Mouse (Mus musculus) neutrophil, adult 5-6 weeks (primary cell): ENCODE measurements at regions not wholly inside any gene's neighbourhood (a gene's known extent, or its start where the extent isn't known, plus 50 kb on each side); places are given as distances from the start of the nearest gene placed in this dataset.

Experiments used
- ATAC-seq: fragments of 151-379, 151-347 bp; 2 replicates; pipeline ENCODE4 v1.8.0; 2017; ENCODE audit warnings: mild to moderate bottlenecking, moderate TSS enrichment; ENCODE audit not compliant: insufficient number of reproducible peaks, poor library complexity, low FRiP score, severe bottlenecking; ENCODE audit errors: extremely low read depth

GRCm38 (mm10) chr4:125358356-125358755 is 132.1 kb upstream of the Grik3 start:
- no peak for ATAC-seq

DNA sequence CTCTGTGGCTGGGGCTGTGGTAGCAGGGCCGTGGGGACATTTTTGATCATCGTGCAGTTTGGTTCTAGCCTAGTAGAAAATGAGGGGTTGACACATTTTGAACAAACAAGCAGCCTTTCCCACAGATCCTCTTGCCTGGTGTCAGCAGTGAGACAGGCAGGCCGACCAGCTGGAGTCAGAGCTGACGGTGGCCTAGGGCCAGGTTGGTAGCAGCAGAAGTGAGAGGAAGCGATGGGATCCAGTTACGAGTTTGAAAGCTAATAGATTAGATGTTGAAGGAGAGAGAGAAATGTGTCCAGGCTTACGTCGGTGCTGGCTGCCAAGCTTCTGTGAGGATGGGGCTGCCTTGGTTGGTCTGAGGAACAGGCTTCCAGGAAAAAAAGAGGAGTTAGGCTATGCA is 134.1 kb upstream of the Grik3 start:
- ATAC-seq, result no peak

DNA sequence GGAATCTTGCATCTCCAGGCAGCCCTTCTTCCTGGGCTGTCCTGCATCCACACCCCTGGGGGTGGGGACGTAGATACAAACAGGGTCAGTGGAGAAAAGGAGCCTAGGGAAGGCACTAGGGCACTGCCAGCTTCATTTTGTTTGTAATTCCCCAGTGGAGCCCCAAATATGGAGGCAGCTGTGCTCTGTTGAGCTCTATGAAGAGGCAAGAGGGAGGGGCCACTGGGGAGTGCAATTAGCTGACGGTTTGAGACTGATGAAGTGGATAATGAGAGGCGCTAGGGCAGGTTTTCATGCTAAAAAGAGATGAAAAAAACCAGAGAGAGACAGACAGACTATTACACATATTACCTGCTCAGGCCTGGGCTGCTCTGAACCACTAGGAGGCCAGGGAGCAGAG is 135.8 kb upstream of the Grik3 start:
- no peak for ATAC-seq

GRCm38 (mm10) chr4:125350056-125350455 is 140.4 kb upstream of the Grik3 start:
- no peak for ATAC-seq

DNA sequence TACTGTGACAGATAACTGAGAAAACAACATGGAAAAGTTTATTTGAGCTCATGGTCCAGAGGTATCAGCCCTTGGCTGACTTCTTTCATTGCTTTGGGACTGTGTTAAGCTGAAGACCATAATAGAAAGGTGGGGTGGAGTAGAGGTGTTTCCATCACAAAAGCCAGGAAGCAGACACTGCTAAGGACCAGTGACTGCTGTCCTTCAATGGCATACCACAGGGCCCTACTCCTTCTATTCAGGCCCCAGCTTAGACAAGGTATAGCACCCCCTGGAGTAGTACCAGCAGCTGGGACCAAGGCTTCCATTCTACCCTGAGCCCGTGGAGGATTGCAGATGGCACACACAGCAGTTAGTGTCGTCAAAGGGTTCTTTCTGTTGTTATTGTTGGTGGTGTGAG is 151.4 kb upstream of the Grik3 start:
- ATAC-seq, result no peak

DNA sequence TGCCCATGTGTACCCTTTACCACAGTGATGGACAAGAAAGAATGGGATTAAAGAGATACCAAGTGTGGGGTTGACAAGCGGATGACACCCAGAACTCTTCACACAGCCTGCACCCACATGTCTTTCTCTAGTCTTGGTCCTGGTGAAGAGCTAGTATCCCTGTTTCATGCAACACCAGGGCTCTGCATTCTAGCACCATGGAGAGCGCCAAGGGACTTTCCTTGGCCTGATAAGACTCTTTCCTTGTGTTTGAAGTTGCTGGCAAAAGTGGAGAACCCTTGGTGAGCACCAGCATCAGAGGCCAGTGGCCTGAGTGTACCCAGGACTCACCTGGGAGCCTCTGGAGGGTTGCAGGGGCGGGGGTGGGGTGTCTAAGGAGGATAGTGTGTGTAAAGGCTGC is 161.7 kb upstream of the Grik3 start:
- ATAC-seq, result no peak

DNA sequence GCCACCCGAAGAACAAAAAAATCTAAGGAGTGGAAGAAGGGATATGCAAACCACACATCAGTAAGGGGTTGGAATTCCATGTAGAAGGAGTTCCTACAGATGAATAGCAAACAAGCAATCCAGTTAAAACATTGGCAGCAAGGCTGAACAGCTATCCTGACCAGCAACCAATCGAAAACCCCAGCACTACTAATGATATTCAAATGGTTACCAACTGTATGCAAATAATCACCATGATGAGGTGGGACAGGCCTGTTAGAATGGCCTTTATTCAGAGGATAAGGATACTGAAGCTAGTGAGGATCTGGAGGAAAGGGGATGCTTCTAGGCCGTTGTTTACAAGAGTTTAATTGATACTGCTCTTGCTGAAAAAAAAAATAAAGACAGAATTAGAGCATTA is 166.0 kb upstream of the Grik3 start:
- ATAC-seq, result no peak

DNA sequence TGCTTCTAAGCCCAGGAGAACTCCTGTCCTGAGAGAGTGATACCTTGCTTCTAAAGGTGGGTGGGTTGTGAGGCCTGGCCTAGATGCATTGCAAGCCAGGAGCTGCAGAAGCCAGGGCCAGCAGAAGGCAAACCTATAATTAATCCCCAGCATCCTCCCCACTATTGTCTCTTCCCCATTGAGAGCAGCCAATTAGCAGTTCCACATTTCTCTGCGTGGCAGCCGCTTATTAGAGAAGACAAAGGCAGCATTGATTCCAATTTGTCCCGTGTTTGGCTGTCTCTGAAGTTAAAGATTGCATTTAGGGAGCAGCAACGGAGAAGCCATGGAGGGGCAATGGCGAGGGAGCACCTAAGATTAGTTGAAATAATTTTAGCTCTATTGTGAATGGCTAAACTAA is 171.2 kb upstream of the Grik3 start:
- no peak for ATAC-seq

- no peak for ATAC-seq
These were observed 172.2 kb upstream of the Grik3 start for GRCm38 (mm10) chr4:125318293-125318692.

DNA sequence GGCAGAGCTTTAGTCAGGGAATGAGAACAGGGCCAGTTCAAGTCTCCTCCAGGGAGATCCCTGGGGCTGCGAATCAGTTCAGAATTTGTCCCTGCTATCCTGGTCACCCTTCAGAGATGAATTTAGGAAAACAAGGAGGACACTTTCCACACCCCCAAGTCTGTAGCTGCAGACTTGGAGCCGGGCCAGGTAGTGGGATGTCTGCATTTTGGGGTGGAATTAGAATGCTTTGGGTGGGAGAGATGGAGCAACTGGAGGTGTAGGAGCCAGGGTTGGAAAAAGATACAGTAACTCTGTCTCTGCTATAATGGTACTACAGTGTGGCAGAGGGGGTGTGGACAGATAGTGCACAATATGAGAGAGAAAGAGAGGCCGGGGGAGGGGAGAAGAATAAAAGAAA is 173.6 kb upstream of the Grik3 start:
- ATAC-seq, result no peak

DNA sequence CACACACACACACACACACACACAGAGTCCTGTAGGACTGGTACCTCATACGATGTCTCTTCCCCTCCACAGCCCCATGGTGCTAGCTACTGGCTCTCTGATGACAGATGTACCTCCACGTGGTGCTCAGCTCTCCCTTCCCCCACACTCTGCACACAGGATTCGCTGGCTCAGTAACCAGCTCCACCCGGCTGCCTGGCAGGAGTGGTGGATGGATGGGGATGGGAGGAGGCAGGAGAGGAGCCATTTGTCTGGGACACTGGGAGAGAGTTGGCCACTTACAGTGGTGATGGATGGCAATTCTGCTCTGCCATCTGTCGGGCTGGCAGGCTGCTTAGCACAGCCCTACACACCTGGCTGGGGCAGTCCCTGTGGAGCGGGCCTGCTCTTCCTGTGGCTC is 174.7 kb upstream of the Grik3 start:
- no peak for ATAC-seq

GRCm38 (mm10) chr4:125313892-125314291 is 176.6 kb upstream of the Grik3 start:
- no peak for ATAC-seq

GRCm38 (mm10) chr4:125313252-125313651 is 177.2 kb upstream of the Grik3 start:
- no peak for ATAC-seq

GRCm38 (mm10) chr4:125308171-125308570 is 180.5 kb upstream of the Zc3h12a start:
- no peak for ATAC-seq

GRCm38 (mm10) chr4:125305766-125306165 is 178.1 kb upstream of the Zc3h12a start:
- ATAC-seq, result no peak

- ATAC-seq, result no peak
These were observed 175.0 kb upstream of the Zc3h12a start for GRCm38 (mm10) chr4:125302660-125303059.

DNA sequence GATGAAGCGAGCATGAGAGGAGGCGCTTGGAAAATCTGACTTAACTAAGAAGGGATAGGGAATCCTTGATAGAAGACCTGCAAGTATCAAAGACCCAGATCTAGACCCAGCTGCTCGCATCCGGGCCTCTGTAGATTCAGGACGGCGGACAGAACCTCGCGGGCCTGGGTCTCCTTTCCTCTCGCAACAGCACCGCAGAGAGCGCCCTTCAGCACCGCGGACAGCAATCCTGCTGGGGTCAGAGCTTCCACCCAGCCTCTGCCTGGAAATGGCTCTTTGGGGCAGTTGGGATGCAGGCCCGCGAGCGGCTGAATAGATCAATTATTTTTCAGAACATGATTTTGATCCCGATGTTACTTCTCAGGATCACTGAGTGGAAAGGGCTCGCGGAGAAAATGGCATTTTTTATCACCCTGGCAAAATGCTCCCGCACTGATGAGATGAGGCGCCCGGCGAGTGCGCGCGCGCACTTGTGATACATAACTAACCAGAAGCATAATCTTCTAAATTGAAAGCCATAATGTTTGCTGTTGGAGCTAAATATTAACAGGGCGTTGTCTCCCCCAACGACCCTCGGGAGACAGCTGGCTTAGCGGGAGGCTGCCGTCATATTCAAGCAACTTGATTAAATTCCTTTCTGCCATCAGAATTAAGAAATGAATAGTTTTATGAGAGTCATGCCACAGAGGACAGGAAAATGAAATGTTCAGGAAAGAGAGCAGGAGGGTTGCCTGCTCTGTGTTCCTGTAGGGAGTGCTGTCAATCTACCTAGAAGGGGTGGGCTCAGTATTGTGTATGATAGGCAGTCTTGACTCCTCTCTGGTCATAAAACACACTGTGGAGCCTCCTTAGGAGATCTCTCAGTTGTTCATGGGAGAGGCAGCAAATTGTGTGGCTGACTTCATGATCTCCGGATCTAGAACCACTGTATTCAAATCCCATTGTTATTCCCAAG is 173.1 kb upstream of the Zc3h12a start:
- no peak for ATAC-seq

DNA sequence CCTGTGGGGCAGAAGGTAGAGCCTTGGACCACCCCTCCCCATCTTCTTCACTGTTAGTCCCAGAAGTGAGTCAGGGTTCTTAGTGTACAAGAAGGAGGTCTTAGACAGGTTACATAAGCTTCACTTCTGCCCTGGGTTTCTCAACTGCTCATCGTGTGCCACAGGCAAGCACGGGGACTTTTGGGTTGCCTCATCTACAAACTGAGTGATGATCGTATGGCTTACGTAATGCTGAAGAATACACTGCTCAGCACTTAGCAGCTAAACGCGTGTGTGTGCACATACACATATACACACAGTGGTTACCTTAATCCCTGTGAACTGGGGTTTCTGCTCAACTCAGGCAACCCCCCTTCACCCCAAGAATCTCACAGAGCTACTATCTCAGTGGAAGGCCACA is 163.1 kb upstream of the Zc3h12a start:
- no peak for ATAC-seq

DNA sequence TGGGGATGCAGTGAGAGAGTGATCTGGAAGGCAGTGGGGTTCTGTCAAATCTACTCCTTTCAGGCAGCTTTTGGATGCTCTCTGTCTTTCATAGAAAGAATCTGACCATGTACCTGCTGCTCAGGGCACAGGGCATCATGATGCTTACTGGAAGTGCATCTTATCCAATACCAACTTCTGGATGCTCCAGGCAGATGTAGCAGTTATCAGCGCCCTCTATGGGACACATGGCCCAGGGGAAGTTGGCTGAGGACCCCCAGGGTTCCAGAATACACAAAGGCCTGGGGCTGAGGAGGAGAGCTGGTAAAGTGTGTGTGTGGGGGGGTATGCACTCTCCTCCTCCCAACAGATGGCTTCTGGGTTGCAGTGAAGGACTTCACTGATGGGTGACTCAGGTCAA is 162.1 kb upstream of the Zc3h12a start:
- ATAC-seq, result no peak

DNA sequence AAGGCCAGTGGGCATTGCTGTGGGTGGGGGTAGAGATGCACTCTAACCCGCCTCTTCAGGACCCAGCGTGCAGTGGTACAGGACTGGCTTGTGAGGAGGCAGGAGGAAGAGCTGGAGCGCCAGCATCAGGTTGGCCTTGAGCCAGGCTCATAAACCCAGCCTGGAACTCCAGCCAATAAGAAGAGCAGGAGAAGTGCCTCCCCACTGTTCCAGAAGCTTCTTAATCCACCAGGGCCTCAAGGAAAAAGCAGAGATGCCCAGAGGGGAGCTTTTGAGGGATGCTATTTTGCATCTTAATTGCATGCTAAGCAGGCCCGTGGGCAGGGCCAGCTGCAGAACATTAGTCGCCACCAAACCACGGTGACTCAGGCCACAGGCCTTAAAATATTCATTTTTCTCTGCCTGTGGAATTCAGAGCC is 161.4 kb upstream of the Zc3h12a start:
- no peak for ATAC-seq

DNA sequence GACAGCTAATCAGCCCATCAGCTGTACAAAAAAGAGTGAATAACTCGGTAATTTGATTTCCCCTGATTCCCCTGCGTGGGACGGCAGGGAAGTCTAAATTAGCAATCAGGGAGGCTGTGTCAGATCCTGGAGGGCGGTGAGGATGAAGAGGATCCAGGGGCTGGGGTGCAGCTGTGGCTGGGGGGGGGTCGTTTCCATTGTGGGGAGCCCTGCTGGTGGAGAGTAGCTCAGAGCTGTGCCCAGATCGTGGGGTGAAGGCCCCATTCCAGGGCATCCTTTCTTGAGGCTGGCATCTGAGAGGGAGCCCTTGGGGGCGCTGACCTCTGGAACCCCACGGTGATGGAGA is 155.3 kb upstream of the Zc3h12a start:
- ATAC-seq, result no peak
